Mouse (Mus musculus): ENCODE results near the gene Vmn2r124. TPM values are rescaled to one million over a fixed set of nuclear protein-coding genes. Genes with fewer than 3 reads are reported as not detected.
"Not testable (repeated sequence)": the region's sequence is repeated elsewhere in the genome, so short reads cannot be mapped to it uniquely, and the experiment has no call there.

Gene Vmn2r124
- total RNA-seq (2021): not detected
- long read RNA-seq, experiment 1: 0 reads
- long read RNA-seq, experiment 2: 0 reads

DNA sequence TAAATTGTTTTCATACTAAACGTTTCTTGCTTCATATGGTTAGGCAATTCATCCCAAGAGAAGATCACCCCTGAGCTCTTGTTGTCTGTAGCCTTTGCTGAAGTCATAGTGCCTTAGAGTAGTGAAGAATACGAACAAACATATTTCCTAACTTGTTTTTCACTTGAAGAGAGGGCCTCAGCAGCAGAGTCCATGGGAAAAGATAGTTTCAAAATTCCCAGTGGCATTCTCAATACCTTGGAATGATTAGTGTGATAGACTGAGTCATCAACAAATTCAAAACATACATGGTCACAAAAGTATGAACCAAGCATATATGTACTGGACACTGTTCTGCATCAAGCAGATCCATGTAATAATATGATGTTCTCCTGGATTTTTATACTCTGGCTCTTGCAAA is at the start of gene Vmn2r124:
TSS of gene Vmn2r124 (plus strand) at position 301 of the 400 bp plus-strand sequence.
- DNase-seq: no peak

- no peak for DNase-seq
Measured at GRCm38 (mm10) chr17:18004752-18005151, 44.5 kb upstream of the Vmn2r124 start.

DNA sequence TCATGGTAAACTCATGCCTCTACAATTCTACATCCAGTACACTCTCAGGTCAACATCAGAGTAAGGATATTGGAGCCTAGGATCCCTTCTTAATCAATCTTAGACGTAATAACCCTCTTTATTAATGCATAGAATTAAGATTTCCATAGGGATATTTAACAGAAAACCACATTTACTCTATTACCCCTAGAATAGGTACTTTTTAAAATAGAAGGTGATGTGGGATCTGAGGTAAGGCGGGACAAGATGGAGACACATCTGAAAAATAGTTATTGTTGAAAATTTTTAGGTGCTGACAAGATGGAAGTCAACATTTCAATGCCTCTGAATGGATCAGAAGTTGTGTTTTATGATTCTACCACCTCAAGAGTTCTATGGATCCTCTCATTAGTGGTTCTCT is 27.8 kb upstream of the Vmn2r124 start, which contains the start of gene Fpr-rs4:
TSS of gene Fpr-rs4 (plus strand) at position 301 of the 400 bp plus-strand sequence.
- no peak for DNase-seq

DNA sequence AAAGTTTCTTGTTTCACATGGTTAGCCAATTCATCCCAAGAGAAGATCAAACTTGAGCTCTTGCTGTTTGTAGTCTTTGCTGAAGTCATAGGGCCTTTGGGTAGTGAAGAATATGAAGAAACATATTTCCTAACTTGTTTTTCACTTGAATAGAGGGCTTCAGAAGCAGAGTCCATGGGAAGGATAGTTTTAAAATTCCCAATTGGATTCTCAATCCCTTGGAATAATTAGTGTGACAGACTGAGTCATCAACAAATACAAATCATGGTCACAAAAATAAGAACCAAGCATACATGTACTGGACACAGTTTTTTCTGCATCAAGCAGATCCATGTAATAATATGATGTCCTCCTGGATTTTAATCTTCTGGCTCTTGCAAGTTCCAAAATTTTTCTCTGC is 35.5 kb downstream of the Vmn2r124 start, which contains the start of gene Vmn2r91:
TSS of gene Vmn2r91 (plus strand) at position 301 of the 400 bp plus-strand sequence.
- not testable (repeated sequence) for DNase-seq

GRCm38 (mm10) chr17:18095626-18096025 is 46.4 kb downstream of the Vmn2r124 start:
- DNase-seq: not testable (repeated sequence)

GRCm38 (mm10) chr17:18102265-18102664 is 53.0 kb downstream of the Vmn2r124 start:
- not testable (repeated sequence) for DNase-seq

Other genes starting within 250 kb of the Vmn2r124 start
- gene Spaca6, start 222.3 kb upstream of the Vmn2r124 start, total RNA-seq (2021): 10 to 100 TPM; 14.3 to 28.7 TPM
- gene Has1, start 194.2 kb upstream of the Vmn2r124 start, total RNA-seq (2021): under 1 TPM; 0.09 to 0.19 TPM
- gene Fpr1, start 165.5 kb upstream of the Vmn2r124 start, total RNA-seq (2021): under 1 TPM in 1 of 2 experiments, not detected in 1; 0.32 TPM
- gene Fpr2, start 161.6 kb upstream of the Vmn2r124 start, total RNA-seq (2021): under 1 TPM in 1 of 2 experiments, not detected in 1; 0.47 TPM
- gene Fpr3, start 161.6 kb upstream of the Vmn2r124 start, total RNA-seq (2021): not detected
- not detected for gene Fpr-rs4, start 27.7 kb upstream of the Vmn2r124 start, total RNA-seq (2021)
- not detected for gene Vmn2r91, start 35.6 kb downstream of the Vmn2r124 start, total RNA-seq (2021)
- gene Vmn2r92, start 102.5 kb downstream of the Vmn2r124 start, total RNA-seq (2021): not detected
- not detected for gene Vmn2r94, start 228.3 kb downstream of the Vmn2r124 start, total RNA-seq (2021)
- not detected for gene Vmn2r93, start 248.7 kb downstream of the Vmn2r124 start, total RNA-seq (2021)

Data from gastrocnemius, postnatal 10 days (tissue).